Mouse (Mus musculus) right cerebral cortex, postnatal 14 days (tissue): Measurements from ENCODE around the gene Fcgr1.
A peak's percentile ranks its signal among the peaks of the same experiment; 100 is the strongest.
"Not testable (repeated sequence)": the region's sequence is repeated elsewhere in the genome, so short reads cannot be mapped to it uniquely, and the experiment has no call there.

Experiments
- DNase-seq: peaks from one replicate; pipeline ENCODE4 v3.0.0; 2022

Gene Fcgr1

DNA sequence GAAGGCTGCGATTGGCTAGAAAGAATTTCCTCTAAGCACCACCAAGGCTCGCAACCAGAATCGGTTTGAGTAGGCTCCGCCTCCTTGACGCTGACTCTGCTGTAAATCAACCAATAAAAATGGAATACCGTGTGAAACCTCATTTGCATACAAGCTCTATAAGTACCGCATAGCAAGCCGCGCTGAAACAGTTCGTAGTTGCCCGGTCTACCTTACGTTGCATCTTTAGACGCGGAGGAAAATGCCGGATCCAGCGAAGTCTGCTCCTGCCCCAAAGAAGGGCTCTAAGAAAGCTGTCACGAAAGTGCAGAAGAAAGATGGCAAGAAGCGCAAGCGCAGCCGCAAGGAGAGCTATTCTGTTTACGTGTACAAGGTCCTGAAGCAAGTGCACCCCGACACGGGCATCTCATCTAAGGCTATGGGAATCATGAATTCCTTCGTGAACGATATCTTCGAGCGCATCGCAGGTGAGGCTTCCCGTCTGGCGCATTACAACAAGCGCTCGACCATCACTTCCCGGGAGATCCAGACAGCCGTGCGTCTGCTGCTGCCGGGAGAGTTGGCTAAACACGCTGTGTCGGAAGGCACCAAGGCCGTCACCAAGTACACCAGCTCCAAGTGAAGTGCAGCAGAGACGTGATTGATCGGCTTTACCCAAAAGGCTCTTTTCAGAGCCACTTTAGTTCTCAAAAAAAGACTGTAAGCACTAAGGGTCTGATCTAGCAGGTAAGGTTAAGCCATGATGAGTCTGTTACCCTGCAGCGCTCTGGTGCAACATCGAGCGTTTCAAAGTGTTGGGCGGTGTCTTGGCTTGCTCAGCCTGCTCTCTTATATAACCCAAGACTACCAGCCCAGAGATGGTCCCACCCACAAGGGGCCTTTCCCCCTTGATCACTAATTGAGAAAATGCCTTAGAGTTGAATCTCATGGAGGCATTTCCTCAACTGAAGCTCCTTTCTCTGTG, 24.0 kb downstream of the Fcgr1 start, which contains the start of gene Hist2h2bb:
TSS of gene Hist2h2bb (plus strand) at position 242 of the 964 bp plus-strand sequence.
- DNase-seq: peak; percentile 75

DNA sequence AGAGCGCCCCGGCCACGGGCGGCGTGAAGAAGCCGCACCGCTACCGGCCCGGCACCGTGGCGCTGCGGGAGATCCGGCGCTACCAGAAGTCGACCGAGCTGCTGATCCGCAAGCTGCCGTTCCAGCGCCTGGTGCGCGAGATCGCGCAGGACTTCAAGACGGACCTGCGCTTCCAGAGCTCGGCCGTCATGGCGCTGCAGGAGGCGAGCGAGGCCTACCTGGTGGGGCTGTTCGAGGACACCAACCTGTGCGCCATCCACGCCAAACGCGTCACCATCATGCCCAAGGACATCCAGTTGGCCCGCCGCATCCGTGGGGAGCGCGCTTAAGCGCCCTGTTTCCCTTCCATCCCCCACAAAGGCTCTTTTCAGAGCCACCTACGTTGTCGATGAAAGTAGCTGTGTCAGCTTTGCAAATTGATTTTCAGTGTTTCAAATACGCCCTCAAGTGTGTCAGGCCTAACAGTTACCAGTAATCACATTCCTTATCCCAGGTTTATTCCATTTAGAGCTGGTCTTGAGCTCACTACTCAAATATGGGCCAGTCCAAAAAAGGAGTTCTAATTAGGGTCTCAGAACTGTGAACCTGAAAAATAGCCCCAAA, 24.9 kb downstream of the Fcgr1 start:
- DNase-seq: not testable (repeated sequence)

DNA sequence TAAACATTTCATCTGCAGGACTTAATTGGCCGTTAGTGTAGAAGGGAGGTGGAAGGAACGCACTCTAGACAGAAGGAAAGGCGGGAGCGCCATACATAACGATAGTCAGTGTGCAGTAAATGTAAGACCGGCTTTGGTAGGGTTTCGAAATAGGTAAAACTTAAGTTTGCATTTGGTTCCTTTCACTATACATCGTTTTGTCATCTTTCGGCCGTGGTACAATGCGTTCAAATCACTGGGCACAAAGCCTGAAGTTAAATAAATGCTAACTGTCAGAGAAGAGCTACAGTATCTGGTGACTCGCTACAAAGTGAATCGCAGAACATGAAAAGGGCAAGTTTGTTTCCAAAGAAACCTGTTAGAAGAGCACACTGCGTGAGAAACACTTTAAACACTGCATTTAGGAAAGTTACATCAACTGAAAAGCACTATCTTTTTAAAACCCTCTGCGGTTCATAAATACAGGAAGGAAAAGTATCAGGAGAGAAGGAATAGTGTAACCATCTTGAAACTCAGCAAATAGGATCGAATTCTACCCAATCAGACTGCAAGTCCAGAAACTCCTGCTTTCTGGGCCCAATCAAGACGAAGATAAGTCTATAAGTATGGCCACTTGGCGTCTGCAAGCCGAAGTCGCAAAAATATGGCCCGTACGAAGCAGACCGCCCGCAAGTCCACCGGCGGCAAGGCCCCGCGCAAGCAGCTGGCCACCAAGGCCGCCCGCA, 25.6 kb downstream of the Fcgr1 start, which contains the start of gene Hist2h3b:
TSS of gene Hist2h3b (plus strand) at position 604 of the 725 bp plus-strand sequence.
- DNase-seq: peak; percentile 60

DNA sequence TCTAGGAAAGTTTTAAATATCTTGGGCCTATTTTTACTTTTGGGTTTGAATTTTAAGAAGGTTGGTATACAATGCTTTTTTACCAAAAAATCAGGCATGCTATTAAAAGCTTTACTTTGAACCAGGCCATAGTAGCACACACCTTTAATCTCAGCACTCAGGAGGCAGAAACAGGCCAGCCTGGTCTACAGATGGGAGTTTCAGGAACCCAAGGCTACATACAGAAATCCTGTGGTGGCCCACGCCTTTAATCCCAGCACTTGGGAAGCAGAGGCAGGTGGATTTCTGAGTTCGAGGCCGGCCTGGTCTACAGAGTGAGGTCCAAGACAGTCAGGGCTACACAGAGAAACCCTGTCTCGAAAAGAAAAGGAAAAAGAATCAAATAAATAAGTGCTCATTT, 26.2 kb downstream of the Fcgr1 start:
- DNase-seq: no peak

DNA sequence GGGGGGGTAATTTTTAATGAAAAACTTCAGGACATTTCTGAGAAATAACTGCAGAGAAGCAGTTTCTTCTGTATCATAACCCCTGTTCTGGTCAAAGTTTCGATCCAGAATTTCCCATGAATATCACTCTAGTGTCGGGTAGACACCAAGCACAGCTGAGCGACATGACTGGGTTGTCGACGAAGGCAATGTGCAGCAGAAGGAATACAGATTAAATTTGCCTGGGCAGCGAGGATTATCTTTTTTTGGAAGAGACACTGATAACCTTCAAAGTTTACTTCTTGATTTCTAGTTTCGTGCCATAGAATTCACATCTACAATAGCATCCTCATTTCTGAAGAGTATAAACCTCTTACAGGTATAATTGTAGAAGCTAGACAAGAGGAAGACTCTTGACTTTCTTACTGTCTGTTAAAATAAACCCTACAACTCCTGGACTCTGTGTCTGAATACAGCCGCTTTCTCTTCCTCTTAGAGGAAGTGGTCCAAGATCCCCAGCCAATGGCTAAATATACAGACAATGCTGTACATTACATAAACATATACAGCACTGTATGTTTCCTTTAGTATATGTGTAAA, 27.5 kb downstream of the Fcgr1 start:
- no peak for DNase-seq

DNA sequence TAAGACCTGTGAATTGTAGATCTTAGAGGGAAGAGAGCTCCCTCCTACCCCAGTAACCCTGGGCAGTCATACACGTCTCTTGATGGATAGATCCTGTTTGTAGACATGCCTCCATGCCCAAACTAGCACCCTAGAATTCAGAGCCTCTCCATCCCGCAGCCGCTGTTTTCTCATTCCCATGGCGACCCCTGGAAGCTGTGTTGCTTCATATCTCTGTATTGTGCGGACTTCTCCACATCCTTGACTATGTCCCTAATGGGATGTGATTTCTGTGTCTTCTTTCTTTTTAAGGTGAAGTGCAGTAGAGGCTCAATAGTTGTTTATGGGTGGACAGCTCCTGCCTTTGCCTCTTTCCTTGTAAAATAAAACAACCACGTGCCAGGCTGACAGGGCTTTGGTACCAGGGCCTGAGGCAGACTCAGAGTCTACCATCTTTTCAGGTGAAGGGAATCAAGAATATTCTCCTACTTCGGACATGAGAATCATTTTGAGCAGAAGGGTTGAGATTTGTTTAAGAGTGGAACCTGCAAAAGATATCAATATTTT, 29.3 kb downstream of the Fcgr1 start:
- no peak for DNase-seq

DNA sequence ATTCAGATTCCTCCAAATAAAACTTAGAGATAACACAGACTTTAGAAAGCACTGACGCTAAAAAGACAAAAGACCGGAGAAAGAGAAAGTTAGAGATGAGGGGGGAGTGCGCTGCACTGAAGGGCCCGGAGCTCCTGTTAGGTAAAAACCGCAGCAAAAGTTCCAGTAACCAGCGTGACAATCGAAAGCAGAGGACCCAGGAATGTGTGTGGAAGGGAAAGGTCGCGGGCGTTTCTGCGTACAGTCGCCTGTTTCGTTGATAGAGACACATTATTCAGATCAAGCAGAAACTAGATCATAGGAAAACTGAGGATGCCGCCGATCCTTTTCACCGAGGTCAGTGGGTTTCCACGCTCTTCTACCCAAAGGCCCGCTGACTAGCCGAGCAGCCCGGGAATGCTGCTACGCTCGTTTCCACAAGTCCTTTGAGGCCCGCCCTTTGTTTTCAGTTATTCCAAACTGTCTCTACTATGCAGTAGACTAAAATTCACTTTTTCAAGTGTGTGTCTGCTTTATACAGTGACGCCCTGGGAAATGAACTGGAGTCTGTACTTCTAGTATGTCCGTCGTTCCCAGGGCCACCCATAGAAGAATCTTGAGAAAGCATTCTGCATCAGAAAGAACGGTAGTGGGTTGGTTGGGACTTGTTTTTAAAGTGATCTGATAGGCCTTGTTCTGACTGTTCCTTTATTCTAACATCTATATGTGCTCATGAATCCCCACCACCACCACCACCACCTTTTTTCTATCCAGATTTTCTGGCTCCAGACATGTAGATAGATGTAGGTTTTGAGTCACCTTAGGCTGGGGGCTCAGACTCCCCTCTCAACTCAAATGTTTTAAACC, 30.0 kb downstream of the Fcgr1 start:
- no peak for DNase-seq

DNA sequence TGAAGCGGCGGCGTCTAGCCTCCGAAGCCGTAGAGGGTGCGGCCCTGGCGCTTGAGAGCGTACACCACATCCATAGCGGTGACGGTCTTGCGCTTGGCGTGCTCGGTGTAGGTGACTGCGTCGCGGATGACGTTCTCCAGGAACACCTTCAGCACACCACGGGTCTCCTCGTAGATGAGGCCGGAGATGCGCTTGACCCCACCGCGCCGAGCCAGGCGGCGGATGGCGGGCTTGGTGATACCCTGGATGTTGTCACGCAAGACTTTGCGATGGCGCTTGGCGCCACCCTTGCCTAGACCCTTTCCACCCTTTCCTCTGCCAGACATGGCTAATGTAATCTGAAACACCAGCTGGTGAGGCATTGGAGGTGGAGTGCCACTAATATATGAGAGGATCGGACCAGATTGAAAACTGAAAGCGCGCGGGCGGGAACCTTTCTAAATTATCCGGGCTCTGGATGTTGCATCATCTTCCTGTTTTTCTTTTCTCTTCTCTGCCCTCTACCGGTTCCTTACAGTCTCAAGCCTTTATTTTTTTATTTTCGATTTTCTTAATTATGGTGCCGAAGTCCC, 30.7 kb downstream of the Fcgr1 start, which contains the start of gene Hist2h4:
TSS of gene Hist2h4 (minus strand) at position 333 of the 572 bp plus-strand sequence.
- DNase-seq: peak; percentile 91

DNA sequence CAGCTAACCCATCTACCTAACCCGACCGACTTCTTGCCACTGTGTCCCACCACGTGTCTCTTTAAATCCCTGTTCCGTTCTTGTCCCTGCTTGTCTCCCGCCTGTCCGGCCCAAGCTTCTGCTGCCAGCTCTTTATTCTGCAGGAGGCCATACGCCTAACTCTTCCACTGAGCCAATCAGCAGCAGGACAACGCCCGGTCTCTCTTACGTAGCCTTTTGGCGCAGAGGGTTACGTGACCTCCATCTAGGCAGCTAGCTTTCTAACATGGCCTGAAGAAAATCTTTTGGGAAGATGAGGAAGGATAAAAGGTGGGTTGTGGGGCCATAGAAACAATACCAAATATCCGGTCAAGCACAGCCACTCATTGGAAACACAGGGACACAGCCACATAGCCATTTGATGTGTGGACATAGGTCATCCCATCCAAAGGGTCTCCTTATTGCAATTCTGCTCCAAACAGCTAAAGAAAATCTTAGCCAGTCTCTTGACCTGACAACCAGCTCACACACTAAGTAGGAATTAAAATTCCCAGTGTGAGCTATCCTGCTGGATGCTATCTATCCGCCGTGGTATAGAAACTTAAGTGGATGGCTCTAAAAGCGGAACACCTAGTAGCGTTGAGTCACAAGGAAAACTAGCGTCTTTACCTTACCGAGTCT, 31.4 kb downstream of the Fcgr1 start:
- DNase-seq: peak; percentile 71

DNA sequence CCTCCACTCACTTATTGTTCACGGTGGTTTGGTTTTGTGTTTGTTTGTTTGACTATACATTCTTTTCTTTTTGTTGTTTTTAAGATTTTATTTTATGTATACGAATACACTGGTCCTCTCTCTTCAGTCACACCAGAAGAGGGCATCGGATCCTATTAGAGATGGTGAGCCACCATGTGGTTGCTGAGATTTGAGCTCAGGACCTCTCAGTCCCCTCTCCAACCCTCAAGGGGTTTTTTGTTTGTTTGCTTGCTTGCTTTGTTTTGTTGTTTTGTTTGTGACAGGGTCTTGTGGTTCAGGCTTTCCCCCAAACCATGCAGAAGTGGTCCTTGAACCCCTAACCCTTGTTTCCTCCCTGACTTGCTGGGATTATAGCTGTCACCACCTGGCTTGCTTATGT, 32.1 kb downstream of the Fcgr1 start:
- DNase-seq: no peak

DNA sequence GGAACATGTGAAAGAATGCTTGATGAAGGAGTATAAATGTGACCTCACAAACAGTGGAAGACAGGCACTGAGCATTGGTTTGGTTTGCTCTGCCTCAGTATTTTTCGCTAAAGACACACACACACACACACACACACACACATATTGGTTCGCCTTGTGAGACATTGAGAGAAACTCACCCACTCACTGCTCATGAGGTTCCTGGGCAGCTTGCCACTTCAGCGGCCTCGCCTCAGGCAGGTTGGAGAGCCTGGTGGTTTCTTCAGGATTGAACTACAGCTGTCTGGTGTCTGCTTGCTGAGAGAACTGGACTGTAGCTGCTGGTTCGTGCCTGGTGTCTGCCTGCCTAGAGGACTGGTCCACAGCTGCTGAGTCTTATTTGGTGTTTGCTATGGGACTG, 33.5 kb downstream of the Fcgr1 start:
- no peak for DNase-seq

DNA sequence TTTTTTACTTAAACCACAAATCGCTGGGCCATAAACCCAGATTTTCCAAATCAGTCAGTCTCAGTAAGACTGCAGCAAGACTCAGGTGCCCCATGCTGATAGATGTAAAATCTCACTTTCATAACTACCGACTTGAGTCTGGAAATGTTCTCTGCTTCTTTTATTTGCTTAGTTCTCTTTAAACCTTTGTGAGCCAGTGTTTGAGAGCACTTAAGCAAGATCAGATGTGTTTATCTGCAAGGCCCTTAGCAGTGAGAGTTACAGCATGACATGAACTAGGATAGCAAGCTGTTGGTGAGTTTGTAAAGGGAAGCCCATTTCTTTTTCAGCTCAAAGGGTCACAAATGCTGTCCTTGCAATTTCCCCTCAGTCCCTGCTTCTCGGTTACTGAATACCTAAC, 36.6 kb downstream of the Fcgr1 start:
- no peak for DNase-seq

DNA sequence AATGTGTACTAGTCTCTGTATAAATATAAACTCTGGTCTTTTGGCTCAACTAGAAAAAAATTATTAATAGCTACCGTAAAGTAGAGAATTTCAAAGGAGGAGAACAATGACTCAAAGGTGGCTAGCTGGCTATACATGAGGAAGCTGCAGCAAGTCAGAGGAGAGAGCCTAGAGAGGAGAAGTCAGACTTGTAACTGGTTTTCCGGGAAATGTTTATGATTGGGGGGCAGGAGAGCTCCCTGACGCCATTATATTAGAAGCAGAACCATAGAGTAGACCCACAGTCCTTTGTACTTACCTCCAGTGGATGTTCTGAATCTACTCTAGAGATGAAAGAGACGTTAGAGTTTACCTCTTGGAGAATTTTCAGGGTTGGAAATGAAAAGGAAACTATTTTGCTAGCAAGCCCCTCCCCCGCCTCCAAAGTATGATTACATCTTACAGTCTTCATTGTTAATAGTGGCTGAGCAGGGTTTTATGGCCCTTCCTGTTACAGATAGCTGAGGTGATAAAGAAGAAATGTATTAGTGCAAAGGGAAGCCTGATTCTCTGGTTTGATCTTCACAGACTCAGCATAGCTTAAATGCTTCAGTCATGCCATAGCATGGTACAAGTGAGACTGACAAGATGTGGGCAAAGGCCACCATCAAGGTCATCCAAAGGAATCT, 37.7 kb downstream of the Fcgr1 start:
- DNase-seq: no peak

DNA sequence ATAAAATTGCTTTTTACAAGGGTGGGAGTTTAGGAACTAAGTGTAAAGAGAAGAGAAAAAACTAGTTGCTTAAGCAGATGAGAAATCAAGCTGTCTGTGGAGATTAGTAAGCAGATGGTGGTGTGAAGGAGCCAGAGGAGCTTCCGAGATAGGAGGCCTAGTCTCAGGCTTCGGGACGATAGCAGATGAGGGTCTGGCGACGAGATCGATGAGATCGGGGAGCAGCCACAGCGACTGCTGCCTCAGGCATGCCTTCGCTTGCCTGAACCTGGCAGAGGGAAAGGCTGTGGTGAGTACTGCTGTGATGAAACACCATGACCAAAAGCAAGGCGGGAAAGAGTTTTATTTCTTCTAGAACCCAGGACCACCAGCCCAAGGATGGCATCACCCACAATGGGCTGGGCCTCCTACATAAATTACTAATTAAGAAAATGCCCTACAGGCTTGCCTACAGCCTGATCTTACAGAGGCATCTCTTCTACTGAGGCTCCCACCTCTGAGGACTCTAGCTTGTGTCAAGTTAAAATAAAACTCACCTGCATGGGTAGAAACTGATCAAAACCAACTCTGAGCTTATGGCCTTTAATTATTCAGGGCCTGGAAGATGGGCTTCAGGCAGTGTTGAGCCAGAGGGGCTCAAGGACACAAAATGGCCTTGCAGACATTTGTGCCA, 39.0 kb downstream of the Fcgr1 start:
- no peak for DNase-seq

DNA sequence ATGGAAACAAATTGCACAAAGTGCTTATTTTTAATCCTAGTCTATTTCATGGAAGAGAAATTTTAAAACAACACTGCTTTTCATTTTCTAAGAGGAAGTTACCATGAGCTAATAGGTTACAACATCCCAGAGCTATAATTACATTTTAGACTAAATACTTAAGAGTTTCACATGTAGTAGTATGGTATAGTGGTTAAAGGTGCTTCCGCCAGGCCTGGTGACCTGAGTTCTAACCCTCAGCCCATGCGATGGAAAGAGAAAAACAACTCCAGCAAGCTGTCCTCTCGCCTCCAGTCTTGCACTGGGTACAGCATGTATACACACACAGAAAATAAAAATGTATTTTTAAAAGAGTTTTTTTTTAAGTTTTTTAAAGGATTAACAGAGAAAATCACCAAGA, 42.0 kb downstream of the Fcgr1 start:
- no peak for DNase-seq

DNA sequence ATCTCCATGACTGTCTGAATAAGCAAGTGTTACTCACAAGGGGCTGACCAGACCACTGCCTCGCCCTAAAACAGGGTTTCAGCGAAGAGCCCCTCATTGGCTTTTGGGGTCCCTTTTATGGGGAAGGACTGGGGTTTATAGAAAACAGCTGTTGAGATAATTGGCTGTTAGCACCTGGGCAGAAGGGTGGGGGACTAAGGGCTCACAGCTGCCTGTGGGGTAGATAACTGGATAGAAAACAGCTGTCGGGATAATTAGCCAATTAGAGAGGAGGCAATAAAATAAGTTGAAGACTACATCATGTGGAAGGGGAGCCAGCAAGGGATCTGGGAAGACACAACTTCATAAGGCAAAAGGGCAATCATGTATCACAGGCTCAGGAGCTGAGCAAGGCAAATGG, 42.9 kb downstream of the Fcgr1 start:
- DNase-seq: no peak

DNA sequence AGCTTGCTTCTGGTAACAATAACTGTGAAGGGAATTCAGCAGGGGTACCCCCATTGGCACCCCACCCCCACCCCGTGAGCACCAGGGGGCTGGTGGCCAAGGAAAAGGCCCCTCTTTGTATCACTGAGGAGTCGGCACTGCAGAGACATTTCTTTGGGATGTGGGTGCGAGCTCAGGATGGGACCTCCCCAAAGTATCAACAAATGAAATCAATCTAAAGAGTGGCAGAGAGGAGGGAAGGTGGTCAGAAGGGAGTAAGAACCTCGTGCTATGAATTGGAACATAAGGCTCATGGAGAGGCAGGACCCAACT, 44.8 kb downstream of the Fcgr1 start:
- DNase-seq: no peak

DNA sequence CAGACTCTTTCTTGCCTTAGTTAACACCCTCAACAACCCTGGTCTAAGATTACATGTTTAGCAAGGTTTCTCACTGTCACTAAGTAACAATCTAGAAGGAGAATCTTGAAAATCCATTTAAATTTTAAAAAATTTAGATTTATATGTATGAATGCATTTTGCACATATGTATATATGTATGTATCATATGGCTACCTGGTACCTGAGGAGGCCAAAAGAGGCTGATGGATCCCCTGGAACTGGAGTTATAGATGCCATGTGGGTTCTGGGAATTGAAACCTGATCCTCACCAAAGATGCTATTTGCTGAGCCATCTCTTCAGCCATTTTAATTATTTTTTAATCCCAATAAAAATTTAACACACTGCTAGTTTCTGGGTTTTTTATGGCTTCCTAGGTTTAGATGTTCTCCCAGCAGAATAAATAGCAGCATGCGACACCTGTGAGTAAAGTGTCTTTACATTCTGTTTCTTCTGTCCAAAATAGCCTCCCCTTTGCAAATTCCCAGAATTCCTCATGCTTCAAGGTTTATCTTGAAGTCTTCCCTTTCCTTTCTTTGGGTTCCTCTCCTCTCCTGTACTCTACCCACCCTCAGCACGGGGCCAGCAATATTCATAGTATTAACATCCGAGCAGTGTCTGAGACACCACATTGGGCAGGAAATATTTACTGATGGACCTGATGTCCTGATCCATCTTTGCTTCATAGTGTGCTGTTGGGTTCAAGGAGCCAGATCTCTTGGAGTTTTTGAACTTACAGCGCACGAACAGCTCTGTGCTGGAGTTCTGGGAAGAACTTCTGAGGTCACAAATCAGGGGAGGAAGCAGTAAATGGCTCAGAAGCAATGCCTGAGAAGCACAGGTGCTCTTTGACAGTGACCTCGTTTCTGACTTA, 45.4 kb downstream of the Fcgr1 start:
- DNase-seq: no peak
